Mouse (Mus musculus): ENCODE measurements around the gene Camta1. TPM values are rescaled to one million over a fixed set of nuclear protein-coding genes. Genes with fewer than 3 reads are reported as not detected.

Camta1 gene
- polyA plus RNA-seq, 1 experiment from 2014 or later = 61.9 TPM

DNA sequence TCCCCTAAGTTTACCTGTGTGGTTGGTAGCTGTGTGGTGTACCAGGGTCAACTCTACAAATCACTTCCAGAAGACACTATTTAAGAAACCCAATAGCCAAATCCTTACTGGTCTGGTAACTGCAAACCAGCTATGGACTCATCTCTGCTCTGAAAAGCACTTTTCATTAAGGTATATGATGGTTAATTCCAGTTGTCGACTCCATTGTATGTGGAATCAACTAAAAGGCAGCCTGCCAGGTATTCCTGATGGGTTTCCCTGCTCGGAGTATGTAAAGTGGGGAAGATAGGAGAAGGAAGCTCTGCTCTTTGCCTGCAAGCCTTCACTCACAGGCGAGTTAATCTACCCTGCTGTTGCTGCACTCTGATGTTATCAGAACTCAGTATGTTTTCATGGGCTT, 815.2 kb downstream of the Camta1 start:
- H3K4me1 ChIP-seq (replicated peaks; ENCODE audit: control insufficient read depth, insufficient read depth) = no peaks in the 10 kb centered on the region; the same call in 1 of the 2 replicates
- H3K9ac ChIP-seq (ENCODE audit: low read length) = no peak overlapping the region
- no peak for DNase-seq (ENCODE audit: low spot score)
- H3K27me3 ChIP-seq (ENCODE audit: control insufficient read depth, insufficient read depth, low read length) = no peaks in the 10 kb centered on the region
- 0 out of 2 replicates have a peak, but pooled peaks cover 7% of the 10 kb centered on the region for H3K36me3 ChIP-seq (ENCODE audit: control insufficient read depth, insufficient read depth, low read length)
- WGBS = 86% methylated on average over 3 of the region's 3 CpGs
- no peak overlapping the region for H3K4me2 ChIP-seq (replicated peaks; ENCODE audit: low read depth)
- no peak for ATAC-seq (ENCODE audit: low FRiP score, low TSS enrichment)
- no peaks in the 10 kb centered on the region for H3K9me3 ChIP-seq (ENCODE audit: control insufficient read depth, low read length)
- TF ChIP-seq EP300 (optimal IDR thresholded peaks at IDR 0.05) (no peak), CTCF (IDR thresholded peaks at IDR 0.05; ENCODE audit: low read depth) (no peak)
- H3K27ac ChIP-seq (replicated peaks) = no peak overlapping the region
- no peak overlapping the region for H3K4me3 ChIP-seq (ENCODE audit: low read depth, low read length)

DNA sequence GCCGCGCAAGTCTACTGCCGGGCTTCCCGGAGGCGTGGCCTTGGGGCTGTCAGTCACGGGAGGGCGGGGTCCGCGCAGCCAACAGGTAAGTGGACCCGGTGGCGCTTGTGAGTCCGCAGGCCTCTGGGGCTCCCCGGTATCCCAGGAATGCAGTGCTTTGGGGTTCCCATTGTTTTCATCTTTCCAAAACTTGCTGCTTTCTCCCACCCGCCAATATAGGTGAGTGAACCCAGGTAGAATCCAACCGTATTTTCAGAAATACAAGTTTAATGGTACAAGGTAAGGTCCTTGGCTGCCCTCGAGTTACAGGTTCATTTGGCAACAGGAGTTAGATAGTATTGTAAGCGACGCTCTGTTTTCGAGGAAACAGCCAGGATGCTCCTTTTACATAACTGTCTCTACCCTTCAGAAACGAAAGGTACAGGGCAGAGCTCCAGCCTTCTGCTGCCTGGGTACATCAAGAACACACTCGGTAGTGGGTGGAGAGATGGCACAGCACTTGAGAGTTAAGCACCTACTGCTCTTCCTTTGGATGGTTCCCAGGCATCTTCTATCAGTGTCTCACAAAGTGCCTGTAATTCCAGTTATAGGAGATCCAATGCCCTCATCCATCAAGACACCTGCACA, 816.6 kb downstream of the Camta1 start:
- Histone ChIP-seq H3K27me3 (ENCODE audit: control insufficient read depth, insufficient read depth, low read length) (no peaks in the 10 kb centered on the region), H3K9ac (ENCODE audit: low read length) (peak overlapping the region; percentile 24; the same call in 1 of the 2 replicates), H3K4me1 (replicated peaks; ENCODE audit: control insufficient read depth, insufficient read depth) (no peaks in the 10 kb centered on the region; the same call in 1 of the 2 replicates), H3K4me2 (replicated peaks; ENCODE audit: low read depth) (peak overlapping the region; percentile 97), H3K9me3 (ENCODE audit: control insufficient read depth, low read length) (no peaks in the 10 kb centered on the region), H3K27ac (replicated peaks) (no peak overlapping the region), H3K36me3 (ENCODE audit: control insufficient read depth, insufficient read depth, low read length) (0 out of 2 replicates have a peak, but pooled peaks cover 5% of the 10 kb centered on the region), H3K4me3 (ENCODE audit: low read depth, low read length) (peak overlapping the region; percentile 59)
- WGBS = 5% methylated on average over 17 of the region's 21 CpGs
- DNase-seq (ENCODE audit: low spot score) (no peak), ATAC-seq (ENCODE audit: low FRiP score, low TSS enrichment) (no peak; the same call in 1 of the 2 replicates)
- TF ChIP-seq EP300 (optimal IDR thresholded peaks at IDR 0.05) (no peak), CTCF (IDR thresholded peaks at IDR 0.05; ENCODE audit: low read depth) (no peak)

DNA sequence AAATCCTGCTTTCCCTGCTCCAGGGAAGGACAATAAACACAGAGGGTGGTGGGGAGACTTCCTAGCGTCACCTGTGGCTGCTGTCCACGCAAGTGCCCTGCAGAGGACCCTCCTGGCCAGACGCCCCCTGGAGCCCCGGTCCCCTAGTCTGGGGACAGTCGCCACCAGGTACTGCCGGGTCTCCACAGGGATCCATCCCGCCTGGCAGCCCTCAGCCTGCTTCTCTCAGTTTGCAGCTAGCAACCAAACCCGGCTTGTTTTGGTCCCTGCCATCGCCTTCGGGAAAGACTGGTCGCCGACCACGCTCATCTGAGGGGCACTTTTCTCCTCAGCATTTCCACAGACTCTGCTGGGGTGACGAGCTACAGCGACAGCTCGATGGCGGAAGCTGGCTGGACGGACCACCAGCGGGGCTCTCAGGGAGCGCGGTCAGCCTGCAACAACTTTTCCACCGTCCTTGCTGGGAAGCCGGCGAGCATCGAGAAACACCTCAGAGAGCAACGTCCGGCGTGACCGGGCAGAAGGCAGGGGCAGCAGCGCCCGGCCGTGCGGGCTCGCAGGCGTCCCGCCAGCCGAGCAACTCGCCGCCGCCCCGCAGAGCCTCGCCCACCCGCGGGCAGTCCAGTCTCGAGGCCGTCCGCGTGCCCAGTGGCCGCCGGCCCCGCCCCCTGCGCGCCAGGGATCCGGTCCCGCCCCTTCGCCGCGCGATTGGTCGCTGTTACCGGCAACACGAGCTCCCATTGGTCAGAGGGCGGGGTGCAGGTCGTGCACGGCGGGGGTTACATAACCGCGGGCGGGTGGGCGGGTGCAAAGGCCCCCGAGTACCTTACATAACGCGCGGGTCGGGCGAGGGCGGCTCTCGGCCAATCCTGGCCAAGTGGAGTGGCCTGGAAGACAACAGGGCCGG, 817.4 kb downstream of the Camta1 start, which contains the start of gene Per3:
Per3 (minus strand) TSS at position 629 of the 907 bp plus-strand sequence.
- H3K27ac ChIP-seq (replicated peaks) = peak within 1 kb of the TSS; percentile 87

DNA sequence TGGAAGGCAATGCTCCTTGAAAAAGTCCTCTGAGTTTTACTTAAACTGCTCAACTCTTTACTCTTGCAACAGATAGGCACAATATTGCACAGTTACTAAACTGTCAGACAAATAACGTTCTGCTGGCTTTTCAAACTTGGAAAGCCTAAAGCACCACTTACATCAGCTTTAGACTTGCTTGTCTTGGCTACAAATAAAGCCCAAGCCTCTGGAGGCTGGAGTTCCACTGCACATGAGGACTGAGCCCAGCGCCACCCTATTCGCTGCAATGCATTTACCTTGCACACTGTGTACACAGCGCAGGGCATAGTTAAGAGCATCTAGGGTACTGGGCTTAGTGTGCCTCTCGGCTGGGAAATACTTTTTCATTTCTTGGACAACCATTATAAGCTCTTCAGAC, 818.4 kb downstream of the Camta1 start:
- DNase-seq (ENCODE audit: low spot score) (peak; percentile 59), ATAC-seq (ENCODE audit: low FRiP score, low TSS enrichment) (peak; percentile 36; the same call in 1 of the 2 replicates)
- Histone ChIP-seq H3K4me2 (replicated peaks; ENCODE audit: low read depth) (peak overlapping the region; percentile 97), H3K36me3 (ENCODE audit: control insufficient read depth, insufficient read depth, low read length) (no peaks in the 10 kb centered on the region; the same call in 1 of the 2 replicates), H3K9ac (ENCODE audit: low read length) (peak overlapping the region; percentile 77; the same call in 1 of the 2 replicates), H3K9me3 (ENCODE audit: control insufficient read depth, low read length) (no peaks in the 10 kb centered on the region), H3K4me1 (replicated peaks; ENCODE audit: control insufficient read depth, insufficient read depth) (no peaks in the 10 kb centered on the region; the same call in 1 of the 2 replicates), H3K27ac (replicated peaks) (no peak overlapping the region), H3K4me3 (ENCODE audit: low read depth, low read length) (peak overlapping the region; percentile 59), H3K27me3 (ENCODE audit: control insufficient read depth, insufficient read depth, low read length) (no peaks in the 10 kb centered on the region)
- 39% methylated on average over 5 of the region's 5 CpGs for WGBS
- TF ChIP-seq EP300 (optimal IDR thresholded peaks at IDR 0.05) = no peak
- TF ChIP-seq CTCF (IDR thresholded peaks at IDR 0.05; ENCODE audit: low read depth) = no peak

More for the DNA sequence above, 817.4 kb downstream of the Camta1 start, which contains the start of gene Per3:
- Histone ChIP-seq H3K9ac (ENCODE audit: low read length) (peak within 1 kb of the TSS; percentile 77), H3K36me3 (ENCODE audit: control insufficient read depth, insufficient read depth, low read length) (peaks cover 4% of the 10 kb centered on the region; the same call in 1 of the 2 replicates), H3K4me1 (replicated peaks; ENCODE audit: control insufficient read depth, insufficient read depth) (no peaks in the 10 kb centered on the region; the same call in 1 of the 2 replicates), H3K4me2 (replicated peaks; ENCODE audit: low read depth) (peak within 1 kb of the TSS; percentile 97), H3K9me3 (ENCODE audit: control insufficient read depth, low read length) (no peaks in the 10 kb centered on the region), H3K27me3 (ENCODE audit: control insufficient read depth, insufficient read depth, low read length) (no peaks in the 10 kb centered on the region), H3K4me3 (ENCODE audit: low read depth, low read length) (peak within 1 kb of the TSS; percentile 59)
- TF ChIP-seq CTCF (IDR thresholded peaks at IDR 0.05; ENCODE audit: low read depth) = 0 out of 2 replicates have a peak, but pooled peaks have one; percentile 5
- no peak for TF ChIP-seq EP300 (optimal IDR thresholded peaks at IDR 0.05)
- peak; percentile 98 for ATAC-seq (ENCODE audit: low FRiP score, low TSS enrichment)
- peak; percentile 98 for DNase-seq (ENCODE audit: low spot score)
- WGBS = under 1% methylated on average over 71 of the region's 79 CpGs

DNA sequence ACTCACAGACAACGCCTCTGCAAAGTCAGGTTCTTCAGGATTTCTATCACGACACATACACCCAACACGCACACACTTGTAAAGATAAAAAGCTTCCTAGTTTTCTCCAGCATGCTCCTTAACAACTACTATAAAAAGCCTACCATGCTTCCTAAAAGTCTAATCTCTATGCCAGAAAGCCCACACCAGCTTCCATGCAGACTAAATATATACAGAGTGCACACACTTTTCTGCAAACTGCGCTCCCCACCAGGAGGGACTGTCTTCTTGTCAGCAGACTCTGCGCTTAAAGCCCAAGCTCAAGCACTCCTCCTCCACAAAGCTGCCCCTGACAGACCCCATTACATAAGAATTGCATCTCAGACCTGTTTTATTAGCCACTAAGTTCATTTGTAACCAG, 820.2 kb downstream of the Camta1 start:
- ATAC-seq (ENCODE audit: low FRiP score, low TSS enrichment) = no peak
- Histone ChIP-seq H3K4me3 (ENCODE audit: low read depth, low read length) (no peak overlapping the region), H3K4me1 (replicated peaks; ENCODE audit: control insufficient read depth, insufficient read depth) (no peaks in the 10 kb centered on the region; the same call in 1 of the 2 replicates), H3K27ac (replicated peaks) (no peak overlapping the region), H3K27me3 (ENCODE audit: control insufficient read depth, insufficient read depth, low read length) (no peaks in the 10 kb centered on the region), H3K9ac (ENCODE audit: low read length) (no peak overlapping the region), H3K4me2 (replicated peaks; ENCODE audit: low read depth) (no peak overlapping the region), H3K9me3 (ENCODE audit: control insufficient read depth, low read length) (no peaks in the 10 kb centered on the region), H3K36me3 (ENCODE audit: control insufficient read depth, insufficient read depth, low read length) (no peaks in the 10 kb centered on the region; the same call in 1 of the 2 replicates)
- DNase-seq (ENCODE audit: low spot score) = no peak
- WGBS = 74% methylated on average over 5 of the region's 5 CpGs
- TF ChIP-seq CTCF (IDR thresholded peaks at IDR 0.05; ENCODE audit: low read depth) (no peak), EP300 (optimal IDR thresholded peaks at IDR 0.05) (no peak)

Measured in stomach, postnatal 0 days (tissue).